Mouse (Mus musculus) spleen, adult 2 months (tissue): ENCODE results near the gene Bag3. TPM values are rescaled to one million over a fixed set of nuclear protein-coding genes. Genes with fewer than 3 reads are reported as not detected.
A peak's percentile ranks its signal among the peaks of the same experiment; 100 is the strongest.

Experiments
- DNase-seq, 2 experiments: peaks; one replicate each; pipeline versions ENCODE4 v3.0.0 to v3.0.0-alpha.2; 2012 to 2021; ENCODE audit warnings: low spot score in 2 of 2, low read depth in 1 of 2
- H3K27ac ChIP-seq: fragments of 200-500 bp; 2 replicates; pipeline ENCODE4 v1.5.1; 2012; ENCODE audit warnings: low read length, inconsistent platforms; ENCODE audit not compliant: insufficient read depth
- H3K27me3 ChIP-seq: fragments of 200-500 bp; 2 replicates; pipeline ENCODE4 v1.6.1; 2012; ENCODE audit warnings: mild to moderate bottlenecking, moderate library complexity, low read length, inconsistent platforms; ENCODE audit not compliant: control insufficient read depth, insufficient read depth
- H3K36me3 ChIP-seq: fragments of 200-500 bp; 2 replicates; pipeline ENCODE4 v1.6.1; 2012; ENCODE audit warnings: mild to moderate bottlenecking, low read length, inconsistent platforms; ENCODE audit not compliant: control insufficient read depth, insufficient read depth
- H3K4me1 ChIP-seq: fragments of 200-500 bp; 2 replicates; pipeline ENCODE4 v1.6.1; 2011; ENCODE audit warnings: inconsistent platforms; ENCODE audit not compliant: control insufficient read depth, insufficient read depth, insufficient read length
- H3K4me3 ChIP-seq: fragments of 200-500 bp; 2 replicates; pipeline ENCODE4 v1.5.1; 2011; ENCODE audit warnings: mild to moderate bottlenecking, inconsistent platforms; ENCODE audit not compliant: insufficient read depth, insufficient read length; ENCODE audit errors: extremely low read depth
- CTCF ChIP-seq: fragments of 200-500 bp; IDR thresholded peaks from 2 replicates; pipeline ENCODE4 v1.5.1; 2011; ENCODE audit warnings: mild to moderate bottlenecking, inconsistent platforms; ENCODE audit not compliant: insufficient read depth, insufficient read length, insufficient replicate concordance; ENCODE audit errors: extremely low read depth
- POLR2A ChIP-seq: fragments of 200-500 bp; IDR thresholded peaks from 2 replicates; pipeline ENCODE4 v1.6.1; 2011; ENCODE audit warnings: low read depth, low read length, inconsistent platforms
- WGBS: fragments of 180-500 bp; shearing (Covaris S2); methylation state at CpG from one replicate; pipeline ENCODE4 v1.1.7; 2018; 5-methylcytosine and 5-hydroxymethylcytosine counted together
- polyA plus RNA-seq: library from polyadenylated mRNA; depleted of rRNA; stranded (reverse); fragments of >200 nt; gene quantifications from 2 replicates; pipeline ENCODE4 v1.2.3, GENCODE M21; 2012; rRNA removed

Bag3 gene
- polyA plus RNA-seq: 8.8 and 12.9 TPM in 2 replicates

GRCm38 (mm10) chr7:128523349-128523961 lies at the start of gene Bag3:
Gene Bag3 (plus strand): TSS chr7:128523616.
- TF ChIP-seq POLR2A: no peak; the same call in none of the 2 replicates
- no peak for TF ChIP-seq CTCF
- Histone ChIP-seq H3K36me3 (no peaks in the 10 kb centered on the region), H3K4me1 (peaks cover 7% of the 10 kb centered on the region), H3K27me3 (peaks cover 8% of the 10 kb centered on the region), H3K27ac (peak within 1 kb of the TSS; percentile 79), H3K4me3 (peak within 1 kb of the TSS; percentile 70)
- DNase-seq: peak; percentile 25 to 69
- WGBS: 1% methylated on average over 46 of the region's 46 CpGs

- Histone ChIP-seq H3K27ac (no peak overlapping the region), H3K36me3 (no peaks in the 10 kb centered on the region), H3K4me3 (no peak overlapping the region), H3K4me1 (no peaks in the 10 kb centered on the region), H3K27me3 (no peaks in the 10 kb centered on the region)
- TF ChIP-seq CTCF: peak; percentile 23; the same call in 1 of the 2 replicates
- TF ChIP-seq POLR2A: no peak
- WGBS: 66% methylated on average over 10 of the region's 10 CpGs
- peak in 1 of 2 experiments; percentile 34 for DNase-seq
These were observed 49.1 kb upstream of the Bag3 start for GRCm38 (mm10) chr7:128474322-128474721.

GRCm38 (mm10) chr7:128488986-128489385 lies 34.4 kb upstream of the Bag3 start:
- WGBS: 93% methylated on average over 3 of the region's 3 CpGs
- TF ChIP-seq POLR2A (no peak), CTCF (no peak)
- Histone ChIP-seq H3K27me3 (no peaks in the 10 kb centered on the region), H3K4me1 (no peaks in the 10 kb centered on the region), H3K4me3 (no peak overlapping the region), H3K27ac (no peak overlapping the region), H3K36me3 (no peaks in the 10 kb centered on the region)
- DNase-seq: no peak

- H3K36me3 ChIP-seq: no peaks in the 10 kb centered on the region
- TF ChIP-seq CTCF (no peak), POLR2A (no peak)
- H3K27me3 ChIP-seq: no peaks in the 10 kb centered on the region
- WGBS: 93% methylated on average over 5 of the region's 5 CpGs
- no peak overlapping the region for H3K27ac ChIP-seq
- no peaks in the 10 kb centered on the region for H3K4me1 ChIP-seq
- no peak overlapping the region for H3K4me3 ChIP-seq
- no peak for DNase-seq
These were observed 28.9 kb upstream of the Bag3 start for GRCm38 (mm10) chr7:128494546-128494945.

GRCm38 (mm10) chr7:128499801-128500200 lies 23.6 kb upstream of the Bag3 start:
- no peaks in the 10 kb centered on the region for H3K36me3 ChIP-seq
- H3K4me3 ChIP-seq: no peak overlapping the region
- H3K4me1 ChIP-seq: no peaks in the 10 kb centered on the region
- H3K27ac ChIP-seq: no peak overlapping the region
- 84% methylated on average over 6 of the region's 6 CpGs for WGBS
- H3K27me3 ChIP-seq: no peaks in the 10 kb centered on the region
- no peak for DNase-seq
- TF ChIP-seq CTCF: no peak
- no peak for TF ChIP-seq POLR2A

- no peak overlapping the region for H3K4me3 ChIP-seq
- H3K36me3 ChIP-seq: no peaks in the 10 kb centered on the region
- WGBS: 90% methylated on average over 6 of the region's 6 CpGs
- no peaks in the 10 kb centered on the region for H3K4me1 ChIP-seq
- H3K27me3 ChIP-seq: no peaks in the 10 kb centered on the region
- no peak overlapping the region for H3K27ac ChIP-seq
- TF ChIP-seq CTCF: no peak
- no peak for DNase-seq
These were observed 19.3 kb upstream of the Bag3 start for GRCm38 (mm10) chr7:128504091-128504490.

- WGBS: 88% methylated on average over 5 of the region's 5 CpGs
- Histone ChIP-seq H3K27ac (no peak overlapping the region), H3K36me3 (no peaks in the 10 kb centered on the region), H3K27me3 (no peaks in the 10 kb centered on the region), H3K4me1 (no peaks in the 10 kb centered on the region), H3K4me3 (no peak overlapping the region)
- no peak for DNase-seq
- TF ChIP-seq CTCF: no peak
- no peak for TF ChIP-seq POLR2A
These were observed 11.5 kb upstream of the Bag3 start for GRCm38 (mm10) chr7:128511936-128512335.
